8 mouse cellular contexts compared by ENCODE assay signal in the genomic region with DNA sequence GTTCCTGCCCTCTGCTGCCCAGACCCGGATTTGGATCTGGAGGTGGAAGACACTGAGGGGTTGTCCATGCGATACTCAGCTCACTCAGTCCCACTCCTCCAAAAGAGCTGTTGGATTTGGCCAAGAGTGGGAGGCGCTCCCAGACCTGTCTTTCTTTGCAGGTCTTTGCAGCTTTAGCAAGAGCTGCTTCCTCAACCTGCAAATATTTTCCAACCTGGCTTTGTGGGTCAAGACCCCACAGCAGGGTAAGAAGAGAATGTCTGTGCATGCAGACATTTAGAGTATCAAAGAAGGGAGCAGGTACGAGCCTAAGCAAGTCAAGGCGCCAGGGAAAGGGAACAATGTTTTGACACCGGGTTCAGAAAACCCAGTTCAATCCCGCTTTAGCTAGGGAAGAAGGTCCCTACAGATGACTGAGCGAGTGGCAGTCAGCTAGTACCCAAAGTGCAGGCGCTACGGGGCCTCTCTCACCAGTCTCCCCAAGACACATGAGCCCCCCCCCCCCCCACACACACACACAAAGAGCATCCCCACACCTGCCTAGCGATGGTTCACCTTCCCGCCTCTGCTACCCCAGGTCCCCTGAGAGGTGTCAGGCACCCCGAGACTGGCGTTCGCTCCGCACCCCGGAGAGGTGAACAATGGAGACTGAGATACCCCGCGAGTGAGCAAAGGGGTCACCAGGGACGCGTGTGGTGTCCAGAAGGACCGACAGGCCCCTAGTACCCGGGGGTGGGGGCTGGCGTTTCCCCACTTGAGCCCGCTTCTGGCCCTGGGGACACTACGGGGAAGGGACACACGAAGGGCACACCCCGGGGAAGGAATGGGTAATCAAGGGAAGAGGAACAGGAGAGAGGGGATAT. TPM values are rescaled to one million over a fixed set of nuclear protein-coding genes. Genes with fewer than 3 reads are reported as not detected.
DNase-seq lines count a peak whose midpoint lies in the region; ATAC-seq lines count a peak whose summit lies in the region.

No protein-coding gene starts in this region.

- H3K4me2 ChIP-seq in embryonic facial prominence, embryonic 13.5 days = peak overlapping the region; percentile 87
- peak overlapping the region; percentile 61 for H3K4me2 ChIP-seq in midbrain, embryonic 15.5 days

- H3K36me3 ChIP-seq in embryonic facial prominence, embryonic 13.5 days = no peaks in the 10 kb centered on the region
- H3K36me3 ChIP-seq in midbrain, embryonic 15.5 days (replicated peaks) = no peaks in the 10 kb centered on the region

- peak; percentile 87 for DNase-seq in heart, adult 11 months
- no peak for DNase-seq in heart, postnatal 25 days (ENCODE audit: low spot score)
- DNase-seq in ZHBTc4 (ENCODE audit: low read depth, low spot score) = peak; percentile 29
- DNase-seq in heart, postnatal 4 days = peak; percentile 20
- DNase-seq in left cerebral cortex, postnatal 25 days (ENCODE audit: low spot score in 2 of 2) = peak; percentile 44 to 74
- DNase-seq in urinary bladder, postnatal 4 days (ENCODE audit: low spot score in 2 of 2) = peak; percentile 20 to 59

- ATAC-seq in embryonic facial prominence, embryonic 13.5 days (ENCODE audit: insufficient number of reproducible peaks, insufficient read depth, low FRiP score, low TSS enrichment, low read depth) = peak; percentile 54; the same call in 1 of the 2 replicates
- ATAC-seq in midbrain, embryonic 15.5 days (replicated peaks) = peak; percentile 78

- peaks cover 14% of the 10 kb centered on the region for H3K4me1 ChIP-seq in embryonic facial prominence, embryonic 13.5 days
- peaks cover 13% of the 10 kb centered on the region for H3K4me1 ChIP-seq in midbrain, embryonic 15.5 days

- intact Hi-C loops in heart, postnatal 25 days (cut with DNase I) = loop anchor here (10.0 kb wide), 1 partner anchor 99 kb away; no protein-coding TSS in a partner anchor
- intact Hi-C loops in left cerebral cortex, postnatal 25 days (cut with DNase I) = loop anchor here (5.0 kb wide), 3 partner anchors 67 to 303 kb away; no protein-coding TSS in a partner anchor

- H3K9me3 ChIP-seq in embryonic facial prominence, embryonic 13.5 days = no peaks in the 10 kb centered on the region
- H3K9me3 ChIP-seq in midbrain, embryonic 15.5 days = no peaks in the 10 kb centered on the region

- peak overlapping the region; percentile 82 for H3K9ac ChIP-seq in embryonic facial prominence, embryonic 13.5 days
- peak overlapping the region; percentile 82 for H3K9ac ChIP-seq in midbrain, embryonic 15.5 days

- peak overlapping the region; percentile 74 for H3K4me3 ChIP-seq in embryonic facial prominence, embryonic 13.5 days
- H3K4me3 ChIP-seq in midbrain, embryonic 15.5 days = peak overlapping the region; percentile 81

- H3K27me3 ChIP-seq in embryonic facial prominence, embryonic 13.5 days = peaks cover 10% of the 10 kb centered on the region
- no peaks in the 10 kb centered on the region for H3K27me3 ChIP-seq in midbrain, embryonic 15.5 days (replicated peaks)

- 2% methylated on average over 28 of the region's 28 CpGs for WGBS in embryonic facial prominence, embryonic 13.5 days
- under 1% methylated on average over 28 of the region's 28 CpGs for WGBS in midbrain, embryonic 15.5 days

- no peak overlapping the region for H3K27ac ChIP-seq in embryonic facial prominence, embryonic 13.5 days
- H3K27ac ChIP-seq in midbrain, embryonic 15.5 days = peak overlapping the region; percentile 89

RNA-seq across cellular contexts. Expression of gene Cttnbp2, which starts 0.8 kb away (rescaled TPM):
- 1 to 10 TPM; 2.8 to 3.0 TPM for total RNA-seq in heart, postnatal 25 days (2021)
- 22.3 and 26.2 TPM in 2 replicates for polyA plus RNA-seq in embryonic facial prominence, embryonic 13.5 days (2015; fragmentation: Nextera tagmentation; extraction: Ambion mirVana)
- 1 to 10 TPM; 6.3 to 6.8 TPM for total RNA-seq in heart, postnatal 4 days (2021)
- 100 to 1,000 TPM; 124 to 157 TPM for total RNA-seq in left cerebral cortex, postnatal 25 days (2021)
- polyA plus RNA-seq in midbrain, embryonic 15.5 days (2015; fragmentation: Nextera tagmentation; extraction: Ambion mirVana) = 51.0 and 62.7 TPM in 2 replicates

Comparison
In these comparisons a context has a peak if more than half of its experiments do, and no peak if none do; other contexts are left out.
1. RNA of gene Cttnbp2, which starts 0.8 kb away (total RNA-seq): 124 to 157 TPM in left cerebral cortex, postnatal 25 days; 6.3 to 6.8 TPM in heart, postnatal 4 days and 2.8 to 3.0 TPM in heart, postnatal 25 days; every median in the first group is over 10 times any median in the second.